Mouse (Mus musculus): ENCODE data around the gene Atp1b4. TPM values are rescaled to one million over a fixed set of nuclear protein-coding genes. Genes with fewer than 3 reads are reported as not detected.

Atp1b4 gene
- polyA plus RNA-seq, 1 experiment from 2014 or later: not detected

Other genes with a start within 250 kb of the Atp1b4 start
- not detected in 2 replicates for gene Rhox10, start 249.7 kb upstream of the Atp1b4 start, polyA plus RNA-seq (2016; fragmentation: Nextera tagmentation; extraction: Ambion mirVana)
- gene Rhox11, start 231.0 kb upstream of the Atp1b4 start, polyA plus RNA-seq (2016; fragmentation: Nextera tagmentation; extraction: Ambion mirVana): not detected in 2 replicates
- not detected in 2 replicates for gene Rhox12, start 205.3 kb upstream of the Atp1b4 start, polyA plus RNA-seq (2016; fragmentation: Nextera tagmentation; extraction: Ambion mirVana)
- not detected in 2 replicates for gene Rhox13, start 195.0 kb upstream of the Atp1b4 start, polyA plus RNA-seq (2016; fragmentation: Nextera tagmentation; extraction: Ambion mirVana)
- gene Zbtb33, start 126.4 kb upstream of the Atp1b4 start, polyA plus RNA-seq (2016; fragmentation: Nextera tagmentation; extraction: Ambion mirVana): 3.3 and 3.4 TPM in 2 replicates
- gene Tmem255a, start 63.7 kb upstream of the Atp1b4 start, polyA plus RNA-seq (2016; fragmentation: Nextera tagmentation; extraction: Ambion mirVana): 25.7 and 28.0 TPM in 2 replicates
- gene Lamp2, start 140.3 kb downstream of the Atp1b4 start, polyA plus RNA-seq (2016; fragmentation: Nextera tagmentation; extraction: Ambion mirVana): 54.3 and 61.1 TPM in 2 replicates

All from limb, embryonic 10.5 days (tissue).